ENCODE assay signal across 20 mouse cellular contexts in genomic region chr1:59389181-59389580, GRCm38 (mm10).
DNase-seq lines count a peak whose midpoint lies in the region; ATAC-seq and TF ChIP-seq lines count a peak whose summit lies in the region.
"Had no signal": no experiment of that assay in that cellular context is flagged by ENCODE, and none has a peak within 500 bp of the region (broad histone marks: within the 10 kb centered on the region; RNA-seq: fewer than 3 reads in every experiment).

No protein-coding gene starts in this region.

- no peak for TF ChIP-seq POLR2A in liver, adult 2 months (IDR thresholded peaks at IDR 0.05; ENCODE audit: extremely low read depth, insufficient read depth, low read length)

- no peak overlapping the region for H3K4me2 ChIP-seq in liver, postnatal 0 days (ENCODE audit: low read depth, low read length)

- H3K27me3 ChIP-seq in liver, adult 2 months (ENCODE audit: control insufficient read depth, insufficient read depth, low read length) = no peaks in the 10 kb centered on the region
- H3K27me3 ChIP-seq in liver, postnatal 0 days (ENCODE audit: insufficient read depth, low read length) = no peaks in the 10 kb centered on the region
- H3K27me3 ChIP-seq: CH12.LX, Patski had no signal

- peak overlapping the region; percentile 37 for H3K4me3 ChIP-seq in liver, adult 2 months (ENCODE audit: insufficient read depth, low read depth, low read length)
- no peak overlapping the region for H3K4me3 ChIP-seq in liver, postnatal 0 days (ENCODE audit: low read depth, low read length)
- no peak overlapping the region for H3K4me3 ChIP-seq in ES-E14 (ENCODE audit: insufficient read depth in 1 of 2, low read depth in 1 of 2, low read length in 2 of 2, poor library complexity in 1 of 2, severe bottlenecking in 1 of 2)

- no peaks in the 10 kb centered on the region for H3K36me3 ChIP-seq in liver, adult 2 months (ENCODE audit: control insufficient read depth, insufficient read depth, low read length)
- no peaks in the 10 kb centered on the region for H3K36me3 ChIP-seq in liver, postnatal 0 days (replicated peaks; ENCODE audit: insufficient read depth, low read length)
- H3K36me3 ChIP-seq in ES-E14 (ENCODE audit: control insufficient read depth, insufficient read depth, low read length, poor library complexity, severe bottlenecking) = no peaks in the 10 kb centered on the region
- H3K36me3 ChIP-seq: G1E had no signal

- ATAC-seq in liver, postnatal 0 days = no peak
- ATAC-seq in activated CD4-positive, CD25-positive, alpha-beta regulatory T cell, adult 4 months = no peak
- ATAC-seq: CD4-positive, CD25-positive, alpha-beta regulatory T cell, adult 4 months; Patski had no signal

- TF ChIP-seq CTCF in liver, adult 2 months (IDR thresholded peaks at IDR 0.05; ENCODE audit: low read depth, low read length) = no peak
- no peak for TF ChIP-seq CTCF in liver, postnatal 0 days (IDR thresholded peaks at IDR 0.05; ENCODE audit: low read depth)

- WGBS in liver, adult 2 months = 41% methylated on average over 6 of the region's 6 CpGs
- 77% methylated on average over 6 of the region's 6 CpGs for WGBS in liver, postnatal 0 days (ENCODE audit: insufficient replicate concordance)

- H3K9me3 ChIP-seq in liver, postnatal 0 days (ENCODE audit: low read length) = no peaks in the 10 kb centered on the region
- no peaks in the 10 kb centered on the region for H3K9me3 ChIP-seq in ES-E14 (ENCODE audit: control insufficient read depth, insufficient read depth, low read depth, low read length)
- H3K9me3 ChIP-seq: G1E had no signal

- H3K79me2 ChIP-seq in liver, adult 2 months (ENCODE audit: control insufficient read depth, insufficient read depth, low read length) = no peaks in the 10 kb centered on the region

- peaks cover 10% of the 10 kb centered on the region for H3K4me1 ChIP-seq in liver, adult 2 months (ENCODE audit: control insufficient read depth, insufficient read depth, low read length)
- H3K4me1 ChIP-seq in liver, postnatal 0 days (ENCODE audit: insufficient read depth) = no peaks in the 10 kb centered on the region
- H3K4me1 ChIP-seq in ES-E14 (ENCODE audit: control insufficient read depth in 2 of 2, insufficient read depth in 2 of 2, low read length in 2 of 2, poor library complexity in 1 of 2) = peaks cover 2 to 8% of the 10 kb centered on the region in 2 experiments; a peak in 1 of 4 replicates

- TF ChIP-seq EP300 in liver, postnatal 0 days (IDR thresholded peaks at IDR 0.05; ENCODE audit: low read depth) = no peak

- DNase-seq in liver, adult 2 months (ENCODE audit: extremely low read depth, low read depth, low spot score) = peak; percentile 97
- DNase-seq in liver, postnatal 0 days = no peak
- no peak for DNase-seq in ES-E14 (ENCODE audit: low read depth, low spot score)
- DNase-seq: adrenal gland, adult 2 months; adrenal gland, adult 8-10 months; adrenal gland, postnatal 10 days; adrenal gland, postnatal 14 days; adrenal gland, postnatal 25 days; adrenal gland, postnatal 36 days; B cell, adult 2 months; cerebellum, adult 11 months; cerebellum, adult 11-12 months; cerebellum, adult 18-20 months; cerebellum, adult 2 months; cerebellum, adult 8-10 months had no signal

- peak overlapping the region; percentile 86 for H3K27ac ChIP-seq in liver, adult 2 months (replicated peaks; ENCODE audit: insufficient read depth, low read depth, low read length)
- no peak overlapping the region for H3K27ac ChIP-seq in liver, postnatal 0 days (ENCODE audit: low read depth)
- no peak overlapping the region for H3K27ac ChIP-seq in ES-E14 (ENCODE audit: insufficient read depth, low read depth, low read length, poor library complexity, severe bottlenecking)

- H3K9ac ChIP-seq in liver, adult 2 months (ENCODE audit: low read depth, low read length) = peak overlapping the region; percentile 41
- no peak overlapping the region for H3K9ac ChIP-seq in liver, postnatal 0 days (replicated peaks)
- no peak overlapping the region for H3K9ac ChIP-seq in ES-E14 (ENCODE audit: insufficient read depth, low read depth, low read length, poor library complexity, severe bottlenecking)

- in situ Hi-C loops in ES-E14 (cut with MboI; ENCODE audit: low sequenced_read_pairs in 2 of 2, unreplicated experiment in 2 of 2) = no loop called here

TF ChIP-seq in ES-E14, 5 proteins besides CTCF, POLR2A, EP300 and RAD21:
- TF ChIP-seq MAFK (IDR thresholded peaks at IDR 0.05; ENCODE audit: insufficient read depth, low read depth, low read length) (no peak), ZNF384 (IDR thresholded peaks at IDR 0.05; ENCODE audit: low read depth, low read length) (peak; percentile 59; the same call in 1 of the 2 replicates)
